Mouse (Mus musculus): ENCODE data around the gene Cdhr5. TPM values are rescaled to one million over a fixed set of nuclear protein-coding genes. Genes with fewer than 3 reads are reported as not detected.

Cdhr5 gene
- polyA plus RNA-seq (2015; fragmentation: Nextera tagmentation; extraction: Ambion mirVana), result 0.13 TPM in 1 of 2 replicates, not detected in the other

GRCm38 (mm10) chr7:141276546-141276945 is at the start of gene Cdhr5:
Cdhr5 (minus strand) TSS chr7:141276786.
- no peak for ATAC-seq (ENCODE audit: low FRiP score, low read depth)
- WGBS, result 30% methylated on average over 11 of the region's 11 CpGs
- H3K36me3 ChIP-seq, result no peaks in the 10 kb centered on the region
- H3K9ac ChIP-seq, result no peak within 1 kb of the TSS
- H3K4me1 ChIP-seq, result peaks cover 15% of the 10 kb centered on the region
- H3K27me3 ChIP-seq, result 0 out of 2 replicates have a peak, but pooled peaks cover 7% of the 10 kb centered on the region
- H3K27ac ChIP-seq, result no peak within 1 kb of the TSS
- no peaks in the 10 kb centered on the region for H3K9me3 ChIP-seq
- no peak within 1 kb of the TSS for H3K4me2 ChIP-seq (replicated peaks)
- no peak within 1 kb of the TSS for H3K4me3 ChIP-seq

GRCm38 (mm10) chr7:141324686-141325085 is 48.1 kb upstream of the Cdhr5 start:
- peaks cover 48% of the 10 kb centered on the region for H3K36me3 ChIP-seq
- H3K27me3 ChIP-seq, result no peaks in the 10 kb centered on the region
- no peak for ATAC-seq (ENCODE audit: low FRiP score, low read depth)
- no peak overlapping the region for H3K4me3 ChIP-seq
- no peaks in the 10 kb centered on the region for H3K9me3 ChIP-seq
- H3K27ac ChIP-seq, result no peak overlapping the region
- no peak overlapping the region for H3K4me2 ChIP-seq (replicated peaks)
- peaks cover 31% of the 10 kb centered on the region for H3K4me1 ChIP-seq
- peak overlapping the region; percentile 19; the same call in 1 of the 2 replicates for H3K9ac ChIP-seq
- 100% methylated on average over 1 of the region's 1 CpGs for WGBS

GRCm38 (mm10) chr7:141319446-141319845 is 42.9 kb upstream of the Cdhr5 start:
- peaks cover 99% of the 10 kb centered on the region for H3K36me3 ChIP-seq
- WGBS, result 68% methylated on average over 2 of the region's 2 CpGs

GRCm38 (mm10) chr7:141317619-141318132 is 41.1 kb upstream of the Cdhr5 start:
- WGBS, result 88% methylated on average over 1 of the region's 1 CpGs
- H3K9me3 ChIP-seq, result no peaks in the 10 kb centered on the region
- no peaks in the 10 kb centered on the region for H3K27me3 ChIP-seq
- no peak for ATAC-seq (ENCODE audit: low FRiP score, low read depth)
- no peak overlapping the region for H3K4me3 ChIP-seq
- no peaks in the 10 kb centered on the region for H3K4me1 ChIP-seq
- H3K4me2 ChIP-seq (replicated peaks), result no peak overlapping the region
- H3K9ac ChIP-seq, result no peak overlapping the region
- H3K36me3 ChIP-seq, result peaks cover 97% of the 10 kb centered on the region
- no peak overlapping the region for H3K27ac ChIP-seq

More at GRCm38 (mm10) chr7:141319446-141319845, 42.9 kb upstream of the Cdhr5 start:
- Histone ChIP-seq H3K4me1 (0 out of 2 replicates have a peak, but pooled peaks cover 3% of the 10 kb centered on the region), H3K4me3 (no peak overlapping the region), H3K27ac (no peak overlapping the region), H3K27me3 (no peaks in the 10 kb centered on the region), H3K9me3 (no peaks in the 10 kb centered on the region), H3K9ac (no peak overlapping the region), H3K4me2 (replicated peaks) (no peak overlapping the region)
- no peak for ATAC-seq (ENCODE audit: low FRiP score, low read depth)

GRCm38 (mm10) chr7:141315974-141316373 is 39.4 kb upstream of the Cdhr5 start:
- no peak overlapping the region for H3K9ac ChIP-seq
- no peak overlapping the region for H3K27ac ChIP-seq
- H3K9me3 ChIP-seq, result no peaks in the 10 kb centered on the region
- H3K27me3 ChIP-seq, result no peaks in the 10 kb centered on the region
- no peak overlapping the region for H3K4me2 ChIP-seq (replicated peaks)
- no peaks in the 10 kb centered on the region for H3K4me1 ChIP-seq
- no peak for ATAC-seq (ENCODE audit: low FRiP score, low read depth)
- WGBS, result 76% methylated on average over 5 of the region's 5 CpGs
- H3K36me3 ChIP-seq, result peaks cover 97% of the 10 kb centered on the region
- no peak overlapping the region for H3K4me3 ChIP-seq

- 83% methylated on average over 8 of the region's 8 CpGs for WGBS
- H3K27ac ChIP-seq, result no peak overlapping the region
- H3K4me1 ChIP-seq, result no peaks in the 10 kb centered on the region
- no peak overlapping the region for H3K4me3 ChIP-seq
- no peaks in the 10 kb centered on the region for H3K9me3 ChIP-seq
- H3K9ac ChIP-seq, result no peak overlapping the region
- no peaks in the 10 kb centered on the region for H3K27me3 ChIP-seq
- ATAC-seq (ENCODE audit: low FRiP score, low read depth), result no peak
- H3K4me2 ChIP-seq (replicated peaks), result no peak overlapping the region
- H3K36me3 ChIP-seq, result peaks cover 97% of the 10 kb centered on the region
These were observed 38.5 kb upstream of the Cdhr5 start for GRCm38 (mm10) chr7:141315076-141315475.

- WGBS, result 85% methylated on average over 2 of the region's 2 CpGs
- no peak for ATAC-seq (ENCODE audit: low FRiP score, low read depth)
- Histone ChIP-seq H3K27ac (no peak overlapping the region), H3K9ac (no peak overlapping the region), H3K4me1 (no peaks in the 10 kb centered on the region), H3K4me2 (replicated peaks) (no peak overlapping the region), H3K36me3 (peaks cover 99% of the 10 kb centered on the region), H3K4me3 (no peak overlapping the region), H3K9me3 (no peaks in the 10 kb centered on the region), H3K27me3 (no peaks in the 10 kb centered on the region)
These were observed 37.8 kb upstream of the Cdhr5 start for GRCm38 (mm10) chr7:141314416-141314815.

- WGBS, result 92% methylated on average over 4 of the region's 4 CpGs
- H3K4me1 ChIP-seq, result no peaks in the 10 kb centered on the region
- no peaks in the 10 kb centered on the region for H3K9me3 ChIP-seq
- H3K27me3 ChIP-seq, result no peaks in the 10 kb centered on the region
- H3K27ac ChIP-seq, result no peak overlapping the region
- H3K9ac ChIP-seq, result no peak overlapping the region
- H3K4me3 ChIP-seq, result no peak overlapping the region
- ATAC-seq (ENCODE audit: low FRiP score, low read depth), result no peak
- H3K4me2 ChIP-seq (replicated peaks), result no peak overlapping the region
- peaks cover 98% of the 10 kb centered on the region for H3K36me3 ChIP-seq
These were observed 28.0 kb upstream of the Cdhr5 start for GRCm38 (mm10) chr7:141304537-141304936.

- no peak overlapping the region for H3K27ac ChIP-seq
- 77% methylated on average over 1 of the region's 1 CpGs for WGBS
These were observed 26.2 kb upstream of the Cdhr5 start for GRCm38 (mm10) chr7:141302702-141303268.

GRCm38 (mm10) chr7:141301386-141301785 is 24.8 kb upstream of the Cdhr5 start:
- H3K4me1 ChIP-seq, result no peaks in the 10 kb centered on the region

More at GRCm38 (mm10) chr7:141302702-141303268, 26.2 kb upstream of the Cdhr5 start:
- Histone ChIP-seq H3K4me1 (no peaks in the 10 kb centered on the region), H3K36me3 (peaks cover 93% of the 10 kb centered on the region), H3K9me3 (no peaks in the 10 kb centered on the region), H3K4me2 (replicated peaks) (no peak overlapping the region), H3K27me3 (no peaks in the 10 kb centered on the region), H3K4me3 (no peak overlapping the region), H3K9ac (no peak overlapping the region)
- no peak for ATAC-seq (ENCODE audit: low FRiP score, low read depth)

GRCm38 (mm10) chr7:141299175-141299574 is 22.6 kb upstream of the Cdhr5 start:
- no peaks in the 10 kb centered on the region for H3K9me3 ChIP-seq
- H3K9ac ChIP-seq, result no peak overlapping the region
- H3K36me3 ChIP-seq, result peaks cover 76% of the 10 kb centered on the region
- peaks cover 24% of the 10 kb centered on the region for H3K27me3 ChIP-seq
- H3K4me3 ChIP-seq, result no peak overlapping the region
- no peak for ATAC-seq (ENCODE audit: low FRiP score, low read depth)
- no peak overlapping the region for H3K4me2 ChIP-seq (replicated peaks)
- 95% methylated on average over 8 of the region's 8 CpGs for WGBS
- peaks cover 5% of the 10 kb centered on the region for H3K4me1 ChIP-seq
- no peak overlapping the region for H3K27ac ChIP-seq

More at GRCm38 (mm10) chr7:141301386-141301785, 24.8 kb upstream of the Cdhr5 start:
- Histone ChIP-seq H3K27me3 (peaks cover 2% of the 10 kb centered on the region), H3K9me3 (no peaks in the 10 kb centered on the region), H3K4me2 (replicated peaks) (no peak overlapping the region), H3K36me3 (peaks cover 94% of the 10 kb centered on the region), H3K27ac (no peak overlapping the region), H3K9ac (no peak overlapping the region), H3K4me3 (no peak overlapping the region)
- WGBS, result 95% methylated on average over 9 of the region's 9 CpGs
- ATAC-seq (ENCODE audit: low FRiP score, low read depth), result no peak

- Histone ChIP-seq H3K4me3 (no peak overlapping the region), H3K9ac (no peak overlapping the region), H3K4me1 (peaks cover 14% of the 10 kb centered on the region), H3K9me3 (no peaks in the 10 kb centered on the region), H3K36me3 (peaks cover 65% of the 10 kb centered on the region), H3K4me2 (replicated peaks) (no peak overlapping the region), H3K27ac (no peak overlapping the region), H3K27me3 (peaks cover 35% of the 10 kb centered on the region)
- no peak for ATAC-seq (ENCODE audit: low FRiP score, low read depth)
- WGBS, result 84% methylated on average over 3 of the region's 3 CpGs
These were observed 21.5 kb upstream of the Cdhr5 start for GRCm38 (mm10) chr7:141297926-141298650.
